In the genomic region with DNA sequence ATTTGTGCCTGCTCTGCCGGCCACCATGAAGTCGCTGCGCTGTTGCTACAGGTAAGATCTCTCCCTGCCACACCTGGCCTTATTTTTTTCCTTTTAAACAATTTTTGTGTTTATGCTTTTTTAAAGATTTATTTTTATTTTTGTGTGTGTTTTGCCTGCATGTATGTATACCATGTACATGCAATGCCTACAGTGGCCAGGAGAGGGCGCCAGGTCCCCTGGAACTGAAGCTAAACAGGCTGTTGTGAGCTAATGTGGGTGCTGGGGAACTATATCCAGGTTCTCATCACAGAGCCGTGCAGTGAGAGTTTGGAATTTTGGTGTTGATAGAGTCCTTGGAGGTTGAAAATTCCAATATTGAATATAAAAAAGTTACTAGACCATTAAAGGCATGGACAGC, we compare ENCODE assay signal across 8 mouse cellular contexts. TPM values are rescaled to one million over a fixed set of nuclear protein-coding genes. Genes with fewer than 3 reads are reported as not detected.
DNase-seq lines count a peak whose midpoint lies in the region; ATAC-seq and TF ChIP-seq lines count a peak whose summit lies in the region.

No protein-coding gene starts in this region.

- no peak for ATAC-seq in liver, embryonic 12.5 days

- no peaks in the 10 kb centered on the region for H3K27me3 ChIP-seq in liver, embryonic 12.5 days (replicated peaks)
- H3K27me3 ChIP-seq in liver, adult 2 months (ENCODE audit: control insufficient read depth, insufficient read depth, low read length): no peaks in the 10 kb centered on the region

- H3K79me2 ChIP-seq in liver, adult 2 months (ENCODE audit: control insufficient read depth, insufficient read depth, low read length): no peaks in the 10 kb centered on the region

- no peaks in the 10 kb centered on the region for H3K4me1 ChIP-seq in liver, embryonic 12.5 days
- no peaks in the 10 kb centered on the region for H3K4me1 ChIP-seq in liver, adult 2 months (ENCODE audit: control insufficient read depth, insufficient read depth, low read length)

- 64% methylated on average over 5 of the region's 5 CpGs for WGBS in liver, embryonic 12.5 days (ENCODE audit: insufficient replicate concordance)
- 82% methylated on average over 5 of the region's 5 CpGs for WGBS in liver, adult 2 months

- H3K36me3 ChIP-seq in liver, embryonic 12.5 days: peaks cover 95% of the 10 kb centered on the region
- H3K36me3 ChIP-seq in liver, adult 2 months (ENCODE audit: control insufficient read depth, insufficient read depth, low read length): peaks cover 15% of the 10 kb centered on the region; the same call in 1 of the 2 replicates

- H3K9ac ChIP-seq in liver, embryonic 12.5 days: no peak overlapping the region
- H3K9ac ChIP-seq in liver, adult 2 months (ENCODE audit: low read depth, low read length): no peak overlapping the region

- no peaks in the 10 kb centered on the region for H3K9me3 ChIP-seq in liver, embryonic 12.5 days (replicated peaks)

- no peak overlapping the region for H3K4me2 ChIP-seq in liver, embryonic 12.5 days

- peak; percentile 12 to 53 for DNase-seq in cerebellum, postnatal 25 days
- no peak for DNase-seq in cerebellum, adult 9-11 months
- DNase-seq in liver: peak; percentile 70
- DNase-seq in adrenal gland, postnatal 36 days: peak; percentile 14 to 23
- no peak for DNase-seq in liver, adult 2 months (ENCODE audit: extremely low read depth, low read depth, low spot score)
- DNase-seq in testis, postnatal 10 days (ENCODE audit: low spot score): peak; percentile 69
- DNase-seq in right cerebral cortex, adult 18-20 months: no peak

- TF ChIP-seq CTCF in liver, adult 2 months (IDR thresholded peaks at IDR 0.05; ENCODE audit: low read depth, low read length): peak; percentile 81

- H3K27ac ChIP-seq in liver, embryonic 12.5 days: no peak overlapping the region
- no peak overlapping the region for H3K27ac ChIP-seq in liver, adult 2 months (replicated peaks; ENCODE audit: insufficient read depth, low read depth, low read length)

- no peak overlapping the region for H3K4me3 ChIP-seq in liver, embryonic 12.5 days
- no peak overlapping the region for H3K4me3 ChIP-seq in liver, adult 2 months (ENCODE audit: insufficient read depth, low read depth, low read length)

- no peak for TF ChIP-seq POLR2A in liver, adult 2 months (IDR thresholded peaks at IDR 0.05; ENCODE audit: extremely low read depth, insufficient read depth, low read length)

RNA-seq across cellular contexts. Expression of a gene that starts 18.8 kb away (rescaled TPM):
- polyA plus RNA-seq in liver, embryonic 12.5 days (2016; fragmentation: Nextera tagmentation; extraction: Ambion mirVana): 193 and 197 TPM in 2 replicates
- total RNA-seq in adrenal gland, postnatal 36 days (2021): 10 to 100 TPM; 70.3 to 90.1 TPM
- 59.7 and 71.0 TPM in 2 replicates for total RNA-seq in liver, adult 2 months (2014; rRNA removed)
- polyA plus RNA-seq in liver, adult 2 months (2012; rRNA removed): 61.2 and 61.5 TPM in 2 replicates

RNA-seq across cellular contexts. Expression of a gene that starts 42.5 kb away (rescaled TPM):
- polyA plus RNA-seq in liver, embryonic 12.5 days (2016; fragmentation: Nextera tagmentation; extraction: Ambion mirVana): 43.1 and 45.5 TPM in 2 replicates
- total RNA-seq in adrenal gland, postnatal 36 days (2021): 10 to 100 TPM; 23.6 to 32.6 TPM
- 15.5 and 19.7 TPM in 2 replicates for total RNA-seq in liver, adult 2 months (2014; rRNA removed)
- 12.9 and 14.6 TPM in 2 replicates for polyA plus RNA-seq in liver, adult 2 months (2012; rRNA removed)

RNA-seq across cellular contexts. Expression of a gene that starts 43.1 kb away (rescaled TPM):
- polyA plus RNA-seq in liver, embryonic 12.5 days (2016; fragmentation: Nextera tagmentation; extraction: Ambion mirVana): 0.06 and 0.11 TPM in 2 replicates
- total RNA-seq in adrenal gland, postnatal 36 days (2021): under 1 TPM; 0.20 to 0.53 TPM
- total RNA-seq in liver, adult 2 months (2014; rRNA removed): under 0.01 TPM in 2 replicates
- polyA plus RNA-seq in liver, adult 2 months (2012; rRNA removed): not detected in 2 replicates

Comparison
In these comparisons a context has a peak if more than half of its experiments do, and no peak if none do; other contexts are left out.
1. DNase-seq: peak in cerebellum, postnatal 25 days (2 of 2), liver (single experiment), adrenal gland, postnatal 36 days (2 of 2) and testis, postnatal 10 days (single experiment); none in cerebellum, adult 9-11 months (single experiment), liver, adult 2 months (single experiment) and right cerebral cortex, adult 18-20 months (single experiment).